Mouse (Mus musculus) G1E-ER4 (cell line): ENCODE measurements around the gene Fam84a. TPM values are rescaled to one million over a fixed set of nuclear protein-coding genes. Genes with fewer than 3 reads are reported as not detected.

ENCODE experiments used
- GATA1 ChIP-seq: IDR thresholded peaks from one replicate; pipeline ENCODE4 v1.8.0; 2012; ENCODE audit warnings: low read length, inconsistent platforms
- polyA plus RNA-seq: library from polyadenylated mRNA; stranded (reverse); fragments of >175 nt; gene quantifications from 2 replicates; pipeline ENCODE4 v1.2.3, GENCODE M21; 2012

Gene Fam84a
- not detected in 2 replicates for polyA plus RNA-seq

DNA sequence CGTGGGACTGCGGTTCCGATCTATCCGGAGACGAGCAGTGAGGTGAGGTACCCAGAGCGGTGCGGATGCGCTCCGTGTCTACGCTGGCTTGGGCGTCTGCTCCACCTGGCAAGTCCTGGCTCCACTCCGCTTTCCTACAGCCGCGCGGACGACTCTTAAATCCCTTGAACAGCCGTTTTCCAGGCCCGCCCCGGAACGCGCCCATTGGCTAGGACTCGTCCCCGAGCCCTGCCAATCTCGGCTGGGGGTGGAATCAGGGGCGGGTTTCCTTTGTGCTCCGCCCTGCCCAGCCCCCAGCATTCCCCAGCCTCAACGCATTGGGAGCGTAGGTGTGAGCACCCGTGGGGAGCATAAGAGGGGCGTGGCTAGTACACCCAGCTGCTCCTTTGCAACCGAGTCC is at the start of gene Fam84a:
Gene Fam84a (minus strand): TSS at position 134 of the 400 bp plus-strand sequence.
- TF ChIP-seq GATA1 = no peak

DNA sequence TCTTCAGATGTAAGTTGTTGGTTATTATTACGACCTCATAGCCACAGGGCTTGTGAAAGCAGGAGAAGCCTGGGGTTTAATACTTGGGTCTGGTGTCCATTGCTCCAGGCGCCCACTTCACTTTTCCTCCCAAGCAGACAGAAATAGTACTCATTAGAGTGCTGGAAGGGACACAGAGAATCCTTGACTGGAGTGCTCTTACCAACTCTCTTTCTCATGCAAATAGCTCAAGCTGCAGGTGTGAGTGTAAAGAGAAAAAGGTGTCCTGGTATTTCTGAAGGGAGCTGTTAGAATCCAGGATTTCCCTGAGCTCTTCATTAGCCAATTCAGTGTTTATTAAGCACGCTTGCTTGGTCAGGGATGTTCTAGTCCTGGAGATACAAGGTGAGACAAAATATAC is 43.6 kb upstream of the Fam84a start:
- TF ChIP-seq GATA1 = no peak

DNA sequence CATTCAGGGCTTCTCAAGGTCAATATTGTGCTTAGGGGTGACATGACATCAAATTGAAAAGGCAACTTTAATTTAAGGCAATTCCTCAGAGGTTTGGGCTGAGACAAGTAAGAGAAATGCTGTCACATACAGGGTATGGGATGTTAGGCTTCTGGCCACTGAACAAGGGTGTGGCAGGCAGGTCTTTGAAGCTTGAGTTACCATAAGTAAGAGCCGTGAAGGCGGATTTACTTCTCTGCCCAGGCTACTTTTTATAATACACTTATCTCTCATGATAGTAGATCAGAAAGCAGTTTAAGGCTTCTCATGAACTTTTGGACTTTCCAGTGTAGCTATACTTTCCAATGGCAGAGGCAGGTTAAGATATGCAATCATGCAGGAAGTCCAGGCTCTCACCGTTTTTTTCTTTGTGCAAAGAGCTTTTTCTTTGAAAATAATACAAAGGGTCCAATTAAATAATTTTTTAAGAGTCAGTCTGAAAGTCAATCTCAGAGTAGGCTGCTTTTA is 34.9 kb upstream of the Fam84a start:
- TF ChIP-seq GATA1 = no peak

DNA sequence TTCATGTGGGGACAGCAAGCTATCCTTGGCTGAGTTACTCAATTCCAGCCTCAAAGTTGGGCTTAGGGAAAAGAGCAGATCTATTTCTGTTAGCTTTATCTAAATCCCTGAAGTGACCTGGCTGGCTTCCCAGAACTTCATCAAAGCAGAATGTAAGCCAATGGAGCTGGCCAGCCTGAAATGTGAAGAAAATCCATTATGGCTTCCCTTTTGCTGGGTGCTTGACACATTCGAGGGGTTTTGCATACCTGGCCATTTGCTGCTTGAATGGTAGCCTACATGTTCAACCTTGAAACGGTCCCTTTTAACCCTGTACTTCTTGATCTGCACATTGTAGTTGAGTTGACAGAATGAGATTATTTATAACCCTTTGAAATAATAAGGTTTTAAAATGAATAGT is 13.9 kb upstream of the Fam84a start:
- TF ChIP-seq GATA1 = no peak

DNA sequence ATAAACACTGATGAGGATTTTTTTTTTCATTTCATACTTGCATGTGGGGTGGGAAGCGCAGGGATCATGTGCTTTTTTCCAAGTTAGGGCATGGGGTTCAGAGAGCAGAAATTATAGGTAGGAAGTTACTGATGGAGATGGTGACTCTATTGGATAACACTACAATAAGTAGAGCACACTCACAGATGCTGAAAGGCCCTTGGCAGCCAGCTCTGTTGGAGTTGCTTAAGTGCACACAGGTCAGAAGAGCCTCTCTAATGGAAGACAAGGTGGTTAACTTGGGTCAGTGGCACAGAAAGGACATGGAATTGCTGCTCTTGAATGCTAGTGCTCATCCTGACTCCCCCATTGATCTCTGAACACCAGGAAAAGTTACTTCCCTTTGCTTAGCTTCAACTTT is 13.1 kb upstream of the Fam84a start:
- TF ChIP-seq GATA1 = no peak

DNA sequence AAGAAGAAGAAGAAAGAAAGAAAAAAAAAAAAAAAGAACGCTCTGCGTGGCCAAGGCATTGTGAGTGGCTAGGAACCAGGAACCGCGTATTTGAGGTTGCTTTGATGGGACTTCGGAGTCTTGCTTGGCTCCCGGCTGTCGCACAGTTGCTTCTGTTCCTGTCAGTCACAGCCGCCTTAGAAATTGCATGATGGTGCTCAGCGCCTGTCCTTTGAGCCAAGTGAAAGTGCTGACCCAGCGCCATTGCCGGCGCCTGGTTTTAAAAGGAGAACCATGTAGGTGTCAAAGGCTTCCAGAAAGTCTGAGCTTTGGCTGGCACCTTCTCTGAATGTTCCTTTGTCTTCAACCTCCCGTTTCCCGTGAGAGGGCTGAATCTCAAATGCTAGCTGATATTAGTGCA is 572 bp upstream of the Fam84a start:
- no peak for TF ChIP-seq GATA1

DNA sequence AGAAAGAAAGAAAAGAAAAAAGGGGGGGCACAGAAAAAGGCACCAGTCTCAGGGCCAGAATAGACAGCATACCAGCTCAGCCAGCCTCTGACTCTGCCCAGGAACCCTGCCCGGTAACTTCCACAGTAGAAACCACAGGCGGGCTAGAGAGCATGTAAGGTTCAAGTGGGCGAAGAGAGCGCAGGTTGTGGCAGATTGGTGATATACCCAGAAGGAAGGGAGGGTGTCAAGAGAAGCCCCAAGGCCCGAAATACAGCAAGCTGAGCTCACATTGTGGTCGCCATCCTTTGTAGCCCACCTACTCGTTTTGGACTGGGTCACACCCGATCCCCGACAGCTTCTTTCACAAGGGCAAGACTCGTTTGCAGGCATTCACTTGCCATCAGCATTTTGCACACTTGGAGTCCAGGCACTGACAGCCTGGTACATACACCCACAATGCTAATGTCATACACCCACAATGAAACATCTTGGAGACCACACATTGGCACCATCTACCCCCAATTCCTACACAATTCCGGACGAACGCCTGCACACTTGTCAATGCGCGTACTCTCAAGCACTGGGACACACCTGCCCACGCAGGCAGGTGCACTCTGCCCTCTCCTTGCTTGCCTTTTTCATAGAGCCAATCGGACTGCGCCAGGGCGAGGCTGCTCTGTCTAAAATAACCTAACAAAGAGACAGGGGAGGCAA is 770 bp downstream of the Fam84a start:
- no peak for TF ChIP-seq GATA1

DNA sequence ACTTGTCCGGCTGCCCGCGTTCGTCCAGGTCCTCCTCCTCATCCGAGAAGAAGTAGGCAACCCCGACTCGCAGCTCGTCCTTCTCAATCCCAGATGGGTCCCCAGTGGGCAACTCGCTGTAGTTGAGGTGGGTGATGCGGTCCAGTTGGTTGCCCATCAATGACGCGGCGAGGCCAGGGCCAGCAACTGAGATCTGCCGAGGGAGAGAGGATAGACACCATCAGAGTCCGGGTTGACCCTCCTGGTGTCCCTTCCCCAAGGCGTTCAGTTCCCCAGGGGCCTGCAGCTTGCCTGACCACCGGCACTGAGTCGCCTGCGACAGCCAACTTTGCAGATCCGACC is 1.3 kb downstream of the Fam84a start:
- no peak for TF ChIP-seq GATA1

DNA sequence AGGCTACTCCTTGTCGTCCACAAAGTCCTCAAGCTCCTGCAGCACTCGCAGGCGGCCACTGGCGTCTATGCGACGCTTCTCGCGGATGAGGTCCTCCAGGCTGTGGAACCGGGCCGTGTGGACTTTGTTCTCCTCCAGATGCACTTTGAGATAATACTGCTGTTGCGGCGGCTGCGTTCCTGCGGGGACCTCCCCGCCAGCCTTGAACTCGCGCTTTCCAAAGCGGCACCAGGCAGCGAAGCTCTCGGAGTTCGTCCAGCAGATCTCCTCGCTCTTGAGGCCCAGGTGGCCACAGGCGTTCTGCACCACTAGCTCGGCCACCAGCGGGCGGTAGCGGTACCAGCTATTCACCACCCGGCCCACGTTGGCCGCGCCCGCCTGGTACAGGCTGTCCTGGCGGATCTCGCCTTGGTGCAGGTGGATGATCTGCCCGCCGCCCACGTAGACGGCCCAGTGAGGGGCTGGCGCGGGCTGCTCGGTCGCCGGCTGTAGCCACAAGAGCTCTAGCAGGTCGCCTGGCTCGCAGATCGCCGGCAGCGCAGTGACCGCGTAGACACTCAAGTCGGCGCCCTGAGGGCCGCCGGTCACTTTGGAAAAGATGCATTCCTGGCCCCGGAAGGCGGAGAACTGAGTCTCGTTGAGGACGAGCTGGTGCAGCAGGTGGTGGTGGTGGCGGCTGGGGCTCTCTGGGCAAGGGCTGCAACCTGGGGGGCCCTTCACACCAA is 1.8 kb downstream of the Fam84a start:
- no peak for TF ChIP-seq GATA1

DNA sequence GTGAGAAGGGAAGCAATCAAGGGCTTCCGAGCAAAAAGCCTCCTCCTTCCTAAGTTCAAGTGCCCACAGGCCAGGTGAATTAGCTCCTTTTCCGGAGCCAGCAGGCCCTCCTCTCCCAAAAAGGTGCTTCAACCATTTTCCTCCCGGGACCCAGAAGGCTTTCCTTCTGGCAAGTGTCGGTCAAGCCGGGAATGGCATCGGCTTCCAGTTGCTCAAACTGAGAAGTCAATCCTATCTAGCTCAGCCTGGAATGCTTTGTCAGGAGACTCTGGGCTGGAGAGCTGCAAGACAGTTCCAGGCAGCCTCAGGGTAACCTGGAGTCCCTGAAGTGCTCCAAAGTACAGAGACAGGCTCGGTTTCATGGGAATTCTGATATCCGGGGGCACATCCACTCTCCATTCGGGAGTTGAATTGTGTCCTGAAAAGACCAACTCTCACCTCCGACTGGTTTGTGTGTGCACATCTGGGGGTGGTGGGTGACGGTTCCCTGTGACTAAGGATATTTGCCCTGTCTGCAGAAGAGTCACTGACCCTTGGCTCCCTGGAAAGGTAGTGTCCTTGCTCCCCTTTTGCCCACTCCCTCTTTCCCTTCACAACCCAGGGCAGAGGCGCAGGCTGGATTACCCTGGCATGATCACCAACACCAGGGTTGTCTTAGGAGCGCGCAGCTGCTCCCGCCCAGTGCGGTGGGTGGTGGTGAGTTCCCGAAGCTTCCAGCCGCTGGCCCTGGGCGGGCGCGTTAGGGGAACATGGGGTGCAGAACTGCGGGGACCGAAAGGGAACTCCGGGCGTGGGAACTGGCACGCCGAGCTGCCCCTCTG is 2.6 kb downstream of the Fam84a start:
- TF ChIP-seq GATA1 = no peak

DNA sequence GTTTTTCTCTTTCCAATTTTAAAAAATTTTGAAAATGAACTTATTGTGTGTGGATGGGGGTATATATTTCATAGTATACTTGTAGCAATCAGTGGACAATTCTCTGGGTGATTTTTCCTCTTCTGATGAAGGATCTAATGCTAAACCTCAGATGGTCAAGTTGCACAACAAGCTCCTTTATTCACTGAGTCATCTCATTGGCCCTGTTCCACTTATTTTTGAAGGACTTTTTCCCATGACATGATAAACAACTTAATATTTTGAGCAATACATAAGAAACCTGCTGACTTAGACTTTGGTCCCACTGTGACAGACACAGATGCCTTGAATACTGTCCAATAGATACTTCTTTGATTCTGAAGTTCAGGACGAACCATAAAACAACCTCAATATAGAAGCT is 14.8 kb downstream of the Fam84a start:
- no peak for TF ChIP-seq GATA1

DNA sequence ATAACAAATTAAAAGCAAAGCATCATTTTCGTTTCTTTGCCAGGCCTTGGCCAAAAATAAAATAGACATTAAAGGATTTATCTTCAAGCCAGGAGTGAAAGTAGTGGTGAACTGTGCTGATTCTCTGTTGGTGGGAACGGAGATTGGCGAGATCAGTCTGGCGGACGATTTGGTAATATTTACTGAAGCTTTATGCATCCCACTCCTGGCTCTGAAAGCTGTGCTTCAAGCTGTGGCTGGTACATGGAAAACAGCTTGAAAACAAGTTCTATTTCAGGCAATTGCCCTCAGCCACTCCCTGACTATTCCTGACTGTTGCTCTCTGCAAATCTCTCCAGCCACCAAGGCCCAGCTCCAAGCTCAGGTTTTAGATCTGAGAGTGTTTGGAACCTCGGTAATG is 37.1 kb downstream of the Fam84a start:
- no peak for TF ChIP-seq GATA1

DNA sequence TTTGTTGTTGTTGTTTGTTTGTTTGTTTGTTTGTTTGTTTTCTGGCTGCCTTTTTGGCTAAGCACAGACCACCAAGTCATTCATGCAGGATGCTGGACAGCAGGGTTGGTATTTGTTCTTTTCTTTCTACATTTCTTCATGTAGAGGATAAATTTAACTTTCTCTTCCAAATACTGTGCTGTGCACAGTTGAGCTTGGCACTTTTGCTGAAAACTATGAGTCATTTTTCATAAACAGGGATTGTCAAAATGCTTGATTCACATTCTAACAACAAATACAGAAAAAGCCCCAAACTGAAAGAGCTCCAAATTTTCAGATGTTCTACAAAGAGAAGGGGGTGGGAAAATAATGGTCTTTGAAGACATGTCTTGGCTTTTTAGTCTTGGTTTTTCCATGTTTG is 54.9 kb downstream of the Fam84a start:
- TF ChIP-seq GATA1 = no peak
